Mouse (Mus musculus) heart, postnatal 36 days (tissue): ENCODE measurements at regions not wholly inside any gene's neighbourhood (a gene's known extent, or its start where the extent isn't known, plus 50 kb on each side); places are given as distances from the start of the nearest gene placed in this dataset.

Experiments used
- DNase-seq, 2 experiments: peaks; one replicate each; pipeline ENCODE4 v3.0.0; 2021 to 2022
- intact Hi-C: fragments of 180-260 bp; cut with DNase I; formaldehyde crosslinking; loops from one replicate; pipeline ENCODE4 v1.15.1; 2025

DNA sequence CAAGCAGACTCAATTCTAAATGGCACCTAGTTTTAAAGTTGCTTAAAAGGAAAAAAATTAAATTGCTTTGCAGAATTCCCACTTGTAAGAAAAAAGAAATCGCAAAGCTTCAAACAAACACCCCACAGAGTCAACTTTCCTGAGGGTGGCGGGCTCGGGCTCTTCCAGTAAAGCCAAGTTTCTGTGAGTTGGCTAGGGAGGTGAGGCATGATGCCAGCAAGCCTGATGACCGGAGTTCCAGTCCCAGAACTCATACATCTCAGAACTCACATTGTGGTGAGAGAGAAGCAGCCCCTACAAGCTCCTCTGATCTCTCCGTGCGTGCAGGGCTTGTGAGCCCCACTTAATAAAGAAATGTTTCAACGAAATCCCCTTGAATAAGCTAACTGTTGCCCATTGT, 328.7 kb upstream of the Gm5148 start:
- intact Hi-C loops, result no loop called here
- no peak for DNase-seq

DNA sequence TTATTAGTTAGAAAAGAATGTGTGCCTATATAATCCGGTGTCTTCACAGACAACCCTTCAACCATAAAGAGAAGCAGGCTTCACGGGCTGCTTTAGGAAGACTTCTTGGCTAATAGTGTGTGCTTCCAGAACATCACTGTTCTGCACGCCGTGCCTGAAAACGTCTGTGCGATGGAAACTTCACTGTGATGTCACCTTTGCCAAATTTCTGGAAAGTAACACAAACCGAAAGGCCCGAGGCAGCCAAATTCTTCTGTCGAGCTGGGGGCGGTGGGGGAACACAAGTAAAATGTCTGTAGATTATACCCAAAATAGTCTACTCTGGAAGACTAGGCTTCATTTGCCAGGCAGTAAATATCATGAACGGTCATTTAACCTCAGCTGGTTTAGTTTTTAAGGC, 327.5 kb upstream of the Gm5148 start:
- intact Hi-C loops, result no loop called here
- DNase-seq, result no peak

DNA sequence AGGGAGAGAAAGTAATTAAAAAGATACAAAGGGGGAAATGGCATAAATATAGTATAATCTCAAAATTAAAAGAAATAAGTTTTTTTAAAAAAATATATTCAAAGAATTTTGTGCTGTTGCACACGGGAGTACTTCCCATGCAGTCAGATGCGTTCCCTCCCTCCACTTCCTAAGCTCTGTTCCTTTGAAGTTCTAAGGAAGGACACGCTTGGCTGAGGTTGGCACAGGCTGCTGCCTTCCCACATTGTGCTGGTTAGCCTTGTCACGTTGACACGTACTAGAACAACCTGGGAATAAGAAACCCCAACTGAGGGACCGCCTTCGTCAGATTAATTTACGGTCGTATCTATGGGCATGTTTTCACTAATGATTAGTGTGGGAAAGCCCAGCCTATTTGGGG, 326.6 kb upstream of the Gm5148 start:
- intact Hi-C loops, result no loop called here
- no peak for DNase-seq

DNA sequence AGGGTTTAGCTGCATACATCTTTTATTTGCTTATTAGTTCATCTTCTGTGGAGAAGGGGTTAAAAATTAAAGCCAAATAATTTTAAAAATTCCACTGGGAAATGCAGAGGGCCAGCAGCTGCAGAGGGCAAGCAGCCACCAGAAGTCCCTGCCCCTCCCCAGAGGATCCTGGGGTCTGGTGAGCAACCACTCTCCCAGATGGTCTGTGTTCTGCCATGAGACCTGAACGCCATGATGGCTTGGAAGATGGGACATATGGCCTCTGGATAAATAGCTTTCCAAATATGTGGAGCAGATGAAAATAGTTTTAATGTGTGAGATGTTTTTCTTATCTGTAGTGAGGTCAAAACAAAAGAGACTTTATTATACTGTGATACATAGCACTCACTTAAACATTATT, 326.1 kb upstream of the Gm5148 start:
- DNase-seq, result no peak
- intact Hi-C loops, result no loop called here

DNA sequence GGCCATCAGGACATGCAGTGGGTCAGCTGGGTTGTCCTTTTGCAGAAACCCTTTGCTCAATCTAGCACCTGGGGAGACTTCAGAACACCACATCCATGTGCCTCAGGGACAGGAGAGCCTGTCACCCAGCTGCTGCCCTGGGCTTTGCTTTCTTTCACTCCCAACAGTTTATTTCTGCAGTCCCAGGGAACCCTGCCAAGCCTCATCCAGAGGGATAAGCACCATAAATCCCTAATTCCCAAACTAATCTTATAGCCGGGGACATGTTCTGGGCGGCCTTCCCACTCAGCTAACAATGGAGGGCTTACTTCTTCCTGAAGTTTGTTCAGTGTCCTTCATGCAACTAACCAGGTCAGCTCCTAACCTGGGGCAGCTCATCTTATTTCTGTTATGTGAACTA, 325.0 kb upstream of the Gm5148 start:
- intact Hi-C loops, result no loop called here
- no peak for DNase-seq

DNA sequence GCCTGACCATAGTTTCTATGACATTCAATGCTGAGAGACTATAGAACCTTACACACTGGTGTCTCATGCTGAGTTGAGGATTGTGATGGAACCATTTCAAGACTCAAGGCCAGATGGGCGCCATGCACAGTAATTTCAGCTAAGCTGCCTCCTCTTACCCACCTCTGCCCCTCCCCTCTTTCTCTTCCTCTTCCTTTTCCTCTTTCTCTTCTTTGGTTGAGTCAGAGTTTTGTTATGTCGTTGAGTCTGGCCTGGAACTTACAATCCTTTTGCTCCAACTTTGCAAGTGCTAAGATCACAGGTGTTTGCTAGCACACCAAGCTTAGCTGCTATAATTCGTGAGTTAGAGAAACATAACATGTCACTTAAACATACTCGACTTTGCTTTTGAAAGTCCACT, 323.2 kb upstream of the Gm5148 start:
- intact Hi-C loops, result no loop called here
- DNase-seq, result no peak

DNA sequence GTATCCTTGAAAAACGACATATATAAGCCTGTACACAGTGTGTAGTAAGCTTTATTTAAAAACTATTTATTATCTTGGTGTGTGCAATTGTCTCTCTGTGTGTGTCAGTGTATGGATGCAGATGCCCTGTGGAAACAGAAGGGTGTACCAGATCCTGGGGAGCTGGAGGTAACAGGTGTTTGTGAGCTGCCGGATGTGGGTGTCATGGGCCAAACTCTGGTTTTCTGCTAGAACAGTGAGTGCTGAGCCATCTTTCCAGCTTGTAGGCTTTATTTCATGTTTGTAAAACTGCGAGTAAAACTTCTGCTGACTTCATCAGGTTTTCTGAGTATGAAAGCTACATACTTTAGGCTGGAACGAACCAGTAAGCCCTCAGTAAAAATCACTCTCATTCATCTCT, 322.3 kb upstream of the Gm5148 start:
- DNase-seq, result no peak
- intact Hi-C loops, result no loop called here

DNA sequence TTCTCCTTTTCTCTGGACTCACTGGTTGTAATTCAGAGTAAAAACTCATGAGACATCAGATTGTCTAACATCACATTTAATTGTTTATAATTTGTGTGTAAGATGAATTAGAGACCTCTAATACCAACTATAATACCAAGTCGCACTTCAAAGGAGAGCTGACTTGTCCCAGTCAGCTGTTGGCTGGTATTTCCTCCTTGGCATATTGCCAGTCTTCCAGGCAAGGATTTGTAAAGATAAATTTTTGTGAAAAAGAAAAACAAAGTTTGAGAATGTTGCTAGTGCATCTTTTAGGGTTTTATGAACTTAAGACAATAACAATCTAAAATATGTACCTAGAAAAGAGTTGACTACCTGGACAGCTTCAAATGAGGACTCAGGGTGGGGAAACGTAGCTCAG, 321.7 kb upstream of the Gm5148 start:
- intact Hi-C loops, result no loop called here
- no peak for DNase-seq

DNA sequence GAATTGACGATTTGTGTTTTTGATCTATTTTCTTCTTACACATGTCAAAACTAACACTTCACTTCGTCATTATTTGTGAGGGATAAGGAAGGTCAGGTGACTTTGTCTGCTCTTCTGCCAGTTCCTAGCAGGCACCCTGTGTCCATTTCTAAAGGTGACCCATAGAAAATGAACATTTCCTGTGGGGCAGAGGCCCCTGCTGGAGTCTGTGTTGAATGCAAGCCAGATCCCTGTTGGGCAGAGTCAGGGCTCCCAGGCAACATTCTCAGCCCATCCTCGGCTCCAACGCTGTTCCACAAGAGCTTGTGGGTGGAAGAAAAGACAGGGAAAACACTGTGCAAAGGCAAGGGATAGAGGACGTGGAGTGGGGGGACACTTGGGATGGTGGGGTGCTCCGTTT, 321.2 kb upstream of the Gm5148 start:
- DNase-seq, result no peak
- intact Hi-C loops, result no loop called here

DNA sequence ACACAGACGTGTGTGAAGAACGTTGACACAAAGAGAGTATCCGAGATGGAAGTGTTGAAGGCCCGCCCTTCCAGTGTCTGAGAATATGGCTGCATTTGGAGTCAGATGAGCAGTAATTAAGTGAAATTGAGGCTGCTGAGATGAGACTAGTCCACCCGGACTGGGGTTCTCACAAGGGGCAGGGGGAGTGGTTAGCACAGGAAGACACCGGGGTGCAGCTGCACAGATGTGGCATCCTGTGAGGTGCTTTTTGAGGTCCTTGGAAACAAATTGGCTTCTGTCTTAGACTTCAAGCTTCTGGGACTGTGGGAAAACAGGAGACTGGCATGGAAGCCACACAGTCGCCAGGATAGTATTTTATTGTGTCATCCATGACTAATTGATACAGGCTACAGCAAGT, 320.0 kb upstream of the Gm5148 start:
- intact Hi-C loops, result no loop called here
- DNase-seq, result no peak

DNA sequence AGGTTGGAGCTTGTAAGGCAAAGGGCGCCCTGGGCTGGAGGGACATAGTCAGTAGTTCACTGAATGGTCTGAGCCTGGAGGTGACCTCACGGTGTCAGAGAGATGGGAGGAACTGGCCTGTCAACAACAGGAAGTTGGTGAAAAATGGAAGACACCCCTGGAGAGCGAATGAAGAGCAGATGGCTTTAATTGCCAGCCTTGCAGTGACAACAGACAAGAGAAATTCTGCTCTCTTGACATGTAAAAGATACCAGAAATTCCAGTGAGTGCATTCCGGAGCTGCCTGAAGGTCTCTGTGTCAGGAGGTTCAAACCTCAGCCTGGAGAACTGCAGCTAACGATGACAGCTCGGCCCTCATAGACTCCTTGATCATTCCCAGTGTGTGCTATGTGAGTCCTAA, 318.3 kb upstream of the Gm5148 start:
- intact Hi-C loops, result no loop called here
- no peak for DNase-seq

DNA sequence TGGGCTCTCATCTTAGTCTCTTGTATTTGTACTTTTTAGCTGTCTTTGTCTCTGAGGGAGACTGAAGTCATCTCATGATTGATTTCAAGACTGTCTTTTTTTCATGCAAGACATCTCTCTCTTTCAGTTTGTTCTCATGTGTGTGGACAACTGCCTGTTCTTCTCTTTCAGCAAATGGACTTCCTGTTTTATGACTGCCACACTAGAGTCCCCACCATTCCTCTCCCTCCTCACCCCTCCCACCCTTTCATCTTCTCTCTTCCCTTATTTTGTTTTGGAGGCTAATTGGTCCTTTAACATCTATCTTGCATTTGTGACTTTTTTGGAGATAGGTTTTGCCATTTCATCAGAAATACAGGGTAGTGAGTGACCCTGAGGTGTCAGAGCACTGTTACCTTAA, 311.8 kb upstream of the Gm5148 start:
- intact Hi-C loops, result no loop called here
- DNase-seq, result no peak

DNA sequence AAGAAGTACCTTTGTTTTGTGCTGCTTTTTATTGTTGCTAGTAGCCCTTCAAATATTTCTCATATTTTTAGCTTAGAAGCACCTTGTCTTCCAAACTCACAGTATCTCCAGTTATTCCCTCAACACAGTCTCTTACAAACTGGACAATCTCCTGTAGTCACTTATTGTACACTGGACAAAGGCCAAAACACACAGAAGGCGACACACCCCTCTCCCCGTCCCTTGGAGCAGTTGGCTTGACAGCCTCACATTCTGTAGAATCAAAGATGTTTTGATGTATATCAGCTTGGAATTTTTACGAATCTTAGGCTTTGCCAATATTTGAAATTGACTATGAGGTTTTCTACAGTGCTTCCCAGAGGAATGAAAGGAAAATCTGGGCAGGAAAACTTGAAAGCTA, 309.8 kb upstream of the Gm5148 start:
- intact Hi-C loops, result no loop called here
- no peak for DNase-seq

DNA sequence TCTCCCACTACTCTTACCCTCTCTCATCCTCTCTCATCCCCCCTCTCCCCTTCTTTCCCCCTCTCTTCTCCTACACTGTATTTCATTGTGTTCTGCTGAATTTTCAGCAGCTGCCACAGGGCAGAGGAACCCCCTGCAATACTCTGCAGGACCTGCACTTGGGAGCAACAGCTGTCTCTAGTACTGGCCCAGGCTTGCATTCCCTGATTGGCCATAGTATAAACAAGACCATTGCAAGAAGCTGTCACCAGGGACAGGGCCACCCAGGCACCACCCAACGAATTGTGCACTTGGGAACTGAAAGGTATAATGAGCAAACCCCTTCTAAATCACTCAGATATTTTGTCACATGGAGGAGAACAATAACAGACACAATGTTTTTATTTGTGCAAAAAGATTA, 290.5 kb upstream of the Gm5148 start:
- DNase-seq, result peak in 1 of 2 experiments; percentile 8
- intact Hi-C loops, result loop anchor here (2.0 kb wide), 1 partner anchor 34 kb away; no protein-coding TSS in a partner anchor

DNA sequence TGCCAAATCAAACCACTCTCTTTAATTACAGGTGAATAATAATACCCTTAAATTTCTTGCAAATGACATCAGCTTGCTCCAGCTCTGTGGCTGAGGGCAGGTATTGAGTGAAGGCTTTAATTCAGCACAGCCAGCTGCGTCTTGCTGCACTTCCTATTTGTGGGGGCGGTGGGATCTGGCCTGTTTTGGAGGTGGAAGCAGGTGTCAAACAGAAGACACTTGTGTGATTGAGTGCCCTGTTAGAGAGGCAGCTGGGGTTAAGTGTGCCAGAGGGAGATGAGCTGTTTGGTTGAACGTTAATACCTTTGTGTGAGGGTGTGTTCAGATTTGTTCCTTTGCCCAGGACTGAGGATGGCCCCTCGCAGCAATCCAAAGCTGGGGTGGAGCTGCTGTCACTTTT, 284.9 kb upstream of the Gm5148 start:
- no peak for DNase-seq
- intact Hi-C loops, result no loop called here

DNA sequence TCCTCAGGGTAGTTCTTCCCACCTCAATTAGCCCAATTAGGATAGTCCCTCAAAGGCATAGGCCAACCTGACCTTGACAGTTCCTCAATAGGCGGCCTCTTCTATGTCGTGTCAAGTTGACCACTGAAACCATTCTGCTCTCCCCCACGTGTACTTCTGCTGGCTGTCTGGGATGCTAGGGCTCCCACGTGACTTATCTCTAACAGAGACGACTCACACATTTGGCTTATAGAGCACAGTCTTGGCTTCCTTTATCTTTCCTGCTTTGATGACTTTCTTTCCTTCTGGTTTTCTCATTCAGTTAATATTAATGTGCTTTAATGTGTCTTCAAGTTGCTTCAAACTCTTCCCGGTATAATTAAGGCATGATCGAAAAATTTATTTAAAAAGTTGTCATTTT, 284.0 kb upstream of the Gm5148 start:
- no peak for DNase-seq
- intact Hi-C loops, result no loop called here

DNA sequence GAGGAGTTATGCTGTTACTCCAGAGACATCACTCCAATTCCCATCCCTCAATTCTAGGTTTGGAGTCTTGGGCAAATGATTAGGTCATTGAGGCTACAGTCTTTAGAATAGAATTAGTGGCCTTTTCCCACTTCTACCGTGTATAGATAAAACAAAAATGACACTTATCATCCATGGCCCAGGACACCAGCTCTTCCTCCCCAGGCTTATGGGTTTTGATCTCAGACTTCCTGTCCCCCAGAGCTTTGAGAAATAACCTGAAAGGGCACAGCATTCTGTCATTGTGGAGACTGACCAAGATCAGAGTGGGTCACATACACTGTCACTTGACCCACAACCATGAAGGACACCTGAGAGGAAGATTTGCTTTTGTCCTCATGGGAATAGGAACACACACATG, 283.3 kb upstream of the Gm5148 start:
- intact Hi-C loops, result no loop called here

DNA sequence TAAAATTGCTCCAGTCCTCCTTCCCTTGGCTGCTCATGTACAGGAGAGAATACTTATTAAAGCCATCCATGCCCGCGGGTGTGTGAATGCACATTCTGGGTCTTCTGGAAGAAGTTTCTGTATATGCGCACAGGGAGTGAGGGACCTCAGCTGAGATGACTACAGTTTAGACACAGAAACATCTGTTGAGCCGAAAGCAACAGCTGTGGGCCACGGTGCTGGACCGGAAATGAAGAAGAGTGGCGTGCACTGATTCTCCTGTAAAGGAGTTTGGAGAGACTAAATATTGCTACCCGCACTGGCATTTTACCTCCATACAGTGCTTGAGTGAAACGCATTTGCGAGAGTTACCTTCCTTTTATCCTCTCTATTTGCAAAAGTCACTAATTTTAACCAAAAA, 278.0 kb upstream of the Gm5148 start:
- intact Hi-C loops, result no loop called here
- DNase-seq, result no peak

More for the DNA sequence above, 283.3 kb upstream of the Gm5148 start:
- no peak for DNase-seq

DNA sequence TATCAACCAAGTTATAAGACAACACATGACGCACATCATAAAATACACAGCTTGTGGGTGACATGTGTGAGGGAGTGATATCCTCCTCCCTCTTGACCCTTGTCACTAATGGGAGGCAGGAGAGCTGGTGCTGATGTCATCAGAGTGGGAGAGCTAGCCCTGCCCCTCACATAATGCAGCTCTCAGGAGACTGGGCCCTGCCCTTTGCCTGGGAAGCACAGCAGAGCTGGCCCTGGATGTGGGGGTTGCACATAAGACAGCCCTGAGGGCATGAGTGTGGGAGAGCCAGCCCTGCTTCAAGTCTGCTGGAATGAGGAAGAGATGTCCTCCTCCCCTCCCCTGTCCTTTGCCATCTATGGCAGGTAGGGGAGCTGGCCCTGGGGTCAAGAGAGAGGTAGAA, 275.5 kb upstream of the Gm5148 start:
- intact Hi-C loops, result no loop called here
- DNase-seq, result no peak

DNA sequence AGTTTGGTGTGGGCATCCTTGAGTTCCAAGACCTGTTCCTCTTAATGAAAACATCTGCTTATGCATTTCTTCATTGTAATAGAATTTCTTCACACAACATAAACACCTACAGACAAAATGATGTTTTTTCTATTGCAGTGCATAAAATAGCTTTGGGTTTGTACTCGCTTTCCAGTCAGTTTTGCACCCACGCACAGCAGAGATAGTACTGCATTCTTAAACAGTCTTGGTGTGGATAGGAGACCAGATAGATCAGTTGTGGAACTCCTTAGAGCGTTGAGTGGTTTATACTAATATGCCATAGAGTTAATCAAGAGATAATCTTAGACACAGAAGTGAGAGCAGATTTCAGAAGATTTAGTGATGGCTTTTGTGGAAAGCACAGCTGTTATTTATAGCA, 273.7 kb upstream of the Gm5148 start:
- intact Hi-C loops, result no loop called here

DNA sequence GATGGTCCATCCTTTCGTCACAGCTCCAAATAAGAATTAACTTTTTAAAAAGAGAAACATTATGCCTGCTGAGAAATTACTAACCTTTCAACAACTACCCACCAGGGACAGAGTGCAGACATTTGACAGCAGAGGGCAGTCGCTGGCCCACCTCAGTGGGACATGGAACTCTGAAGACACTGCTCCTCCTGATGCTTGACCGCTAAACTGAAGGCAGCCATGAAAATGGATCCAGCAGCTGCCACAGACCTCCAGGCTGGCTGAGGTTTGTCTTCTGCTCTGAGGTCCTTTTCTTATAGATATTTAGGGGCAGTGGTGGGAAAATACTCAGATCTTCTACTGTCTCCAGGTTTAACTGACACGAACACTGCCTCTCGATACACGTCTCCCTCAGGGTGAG, 265.7 kb upstream of the Gm5148 start:
- intact Hi-C loops, result no loop called here
- DNase-seq, result no peak

More for the DNA sequence above, 273.7 kb upstream of the Gm5148 start:
- no peak for DNase-seq

DNA sequence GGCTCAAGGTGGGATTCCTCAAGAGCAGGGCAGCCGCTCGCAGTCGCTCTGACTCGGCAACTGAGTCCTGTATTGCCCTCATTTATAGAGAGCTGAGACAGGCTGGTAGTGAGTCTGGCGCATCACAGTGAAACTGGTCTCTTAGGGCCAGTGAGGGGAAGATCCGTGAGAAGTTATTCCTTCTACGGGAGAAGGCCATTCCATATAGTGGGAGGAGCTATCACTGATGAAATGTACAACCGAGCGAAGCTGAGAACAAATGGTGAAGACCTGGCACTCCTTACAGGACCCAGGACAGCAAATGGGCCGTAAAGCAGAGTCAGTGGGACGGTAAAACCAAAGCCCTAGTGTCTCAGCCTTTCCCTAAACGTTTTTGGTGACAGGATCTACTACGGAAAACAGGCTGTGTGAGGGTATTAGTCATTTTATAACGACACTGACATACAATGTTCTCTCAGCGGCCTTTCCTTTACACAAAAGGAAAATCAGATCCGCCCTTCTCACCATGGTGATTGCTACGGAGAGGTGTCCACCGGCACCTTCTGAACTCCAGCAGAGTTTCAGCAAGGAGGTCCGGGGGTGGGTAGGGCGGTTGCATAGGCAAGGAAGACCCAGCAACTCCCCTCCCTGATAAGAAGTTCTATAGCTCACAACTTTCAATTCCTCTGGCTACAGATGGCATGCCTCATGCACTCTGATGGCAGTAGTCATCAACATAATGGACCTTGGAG, 263.6 kb upstream of the Gm5148 start:
- DNase-seq, result no peak
- intact Hi-C loops, result no loop called here
